Mouse (Mus musculus): ENCODE measurements around the gene Gm9945. TPM values are rescaled to one million over a fixed set of nuclear protein-coding genes. Genes with fewer than 3 reads are reported as not detected.
A peak's percentile ranks its signal among the peaks of the same experiment; 100 is the strongest.

The Gm9945 gene
- polyA plus RNA-seq (2017; shearing (Covaris generic)), result not detected

DNA sequence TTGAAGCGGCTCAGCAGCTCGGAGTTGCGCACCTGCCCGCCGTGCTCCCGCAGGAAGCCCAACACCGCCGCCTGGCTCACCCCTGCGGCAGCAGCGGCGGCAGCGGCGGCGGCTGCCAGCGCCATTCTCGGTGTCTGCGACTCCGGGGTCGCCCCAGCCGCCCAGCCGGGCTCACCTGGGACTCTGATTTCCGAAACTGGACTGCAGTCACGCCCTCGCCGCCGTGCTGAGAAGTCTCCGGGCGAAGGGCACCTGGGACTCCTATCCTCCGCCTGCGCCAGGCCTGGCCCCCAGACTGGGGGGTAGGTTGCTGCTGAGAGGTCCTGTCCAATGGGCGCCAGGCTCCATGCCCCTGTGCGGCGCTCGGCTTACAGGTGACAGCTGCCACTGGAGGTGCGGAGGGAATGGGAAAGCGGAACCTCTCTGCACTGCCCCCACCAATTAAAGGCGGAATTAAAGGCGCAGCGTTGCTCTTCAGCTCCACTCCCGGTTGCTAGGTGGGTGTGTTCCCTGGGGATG is at the start of gene Gm9945, which contains the start of gene Sowaha:
Gene Gm9945, plus strand, starts transcription at position 384 of the 519 bp plus-strand sequence.
Gene Sowaha, minus strand, starts transcription at position 492 of the 519 bp plus-strand sequence.
- no peak for ATAC-seq

DNA sequence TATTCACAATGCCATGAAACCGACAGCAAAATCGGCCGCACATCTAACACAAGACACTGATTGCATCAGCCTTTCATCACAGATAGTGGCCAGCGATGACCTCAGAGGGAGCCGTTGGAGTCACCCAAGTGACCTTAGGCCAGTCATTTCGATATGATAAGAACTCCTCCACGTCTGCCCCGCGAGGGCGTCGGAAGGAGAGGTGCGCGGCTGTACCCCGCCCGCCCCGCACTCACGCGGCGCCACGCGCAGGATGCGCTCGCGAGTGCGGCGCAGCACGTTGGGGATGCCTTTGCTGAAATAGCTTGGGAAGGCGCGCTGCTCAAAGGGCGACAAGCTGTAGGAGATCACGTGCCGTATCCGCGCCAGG is 49.7 kb upstream of the Gm9945 start:
- peak; percentile 38 for ATAC-seq

DNA sequence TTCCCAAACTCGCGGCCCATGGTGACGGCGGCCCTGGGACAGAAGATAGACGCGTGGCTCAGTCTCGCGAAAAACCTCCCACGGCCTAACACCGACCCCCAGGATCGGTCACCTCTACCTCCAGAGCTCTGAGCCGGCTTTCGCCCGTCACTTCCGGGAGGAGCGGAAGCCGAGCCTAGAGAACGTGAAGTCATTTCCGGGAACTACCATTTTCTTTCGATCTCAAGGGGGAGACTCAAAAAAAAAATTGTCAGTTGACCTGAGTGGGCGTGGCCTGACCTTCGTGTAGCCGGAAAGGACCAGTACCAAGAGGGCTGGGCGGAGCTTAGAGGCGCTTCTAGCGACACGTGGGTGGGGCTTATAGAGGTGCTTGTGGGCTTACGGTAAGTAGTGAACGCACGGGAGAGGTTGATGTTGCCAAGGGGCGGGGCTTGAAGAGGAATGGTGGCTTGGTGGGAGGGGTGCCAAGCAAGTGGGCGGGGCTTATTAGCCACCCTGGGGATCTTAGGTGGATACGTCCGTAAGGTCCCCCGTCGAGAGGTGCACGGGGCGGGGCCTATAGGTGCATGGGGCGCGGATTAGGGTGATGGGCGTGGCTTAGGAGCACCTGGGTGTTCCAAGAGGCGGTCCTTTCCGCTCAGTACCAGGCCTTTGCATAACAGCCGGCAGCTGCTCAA is 49.2 kb upstream of the Gm9945 start, which contains the start of the genes Uqcrq and Gdf9:
Gene Uqcrq, minus strand, starts transcription at position 162 of the 677 bp plus-strand sequence.
Gene Gdf9, plus strand, starts transcription at position 354 of the 677 bp plus-strand sequence.
- ATAC-seq, result peak; percentile 90

DNA sequence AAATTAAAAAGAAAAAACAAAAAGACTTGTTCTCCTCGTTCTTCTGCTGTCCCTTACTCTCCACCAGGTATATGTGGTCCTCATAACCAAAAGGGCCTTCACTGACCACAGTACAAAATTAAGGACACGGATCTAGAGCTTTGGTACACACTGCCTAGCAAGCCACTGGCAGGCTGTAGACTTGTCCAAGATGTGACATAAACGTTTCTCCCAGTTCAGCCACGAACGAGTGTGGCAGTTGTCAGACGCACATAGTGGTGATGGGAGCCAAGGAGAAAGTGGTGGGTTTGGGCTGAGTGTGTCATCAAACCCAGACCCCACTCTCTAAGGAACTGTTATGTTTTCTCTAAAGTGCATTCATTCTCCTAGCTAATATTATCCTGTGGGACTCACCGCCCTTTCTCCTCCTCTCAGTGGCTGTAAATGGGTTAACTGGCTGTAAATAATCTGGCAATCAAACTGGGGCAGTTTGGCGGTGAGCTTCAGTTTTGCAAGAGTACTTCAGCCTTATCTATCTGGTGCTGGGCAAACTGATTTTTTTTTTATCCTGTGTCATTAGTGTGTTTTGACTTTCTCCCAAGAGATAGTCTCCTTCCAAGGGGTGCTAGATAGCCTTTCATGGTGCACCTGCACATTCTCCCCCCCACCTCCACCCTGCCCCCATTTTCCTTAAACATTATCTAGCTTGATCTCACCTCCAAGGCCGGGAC is 48.5 kb upstream of the Gm9945 start:
- ATAC-seq, result no peak

DNA sequence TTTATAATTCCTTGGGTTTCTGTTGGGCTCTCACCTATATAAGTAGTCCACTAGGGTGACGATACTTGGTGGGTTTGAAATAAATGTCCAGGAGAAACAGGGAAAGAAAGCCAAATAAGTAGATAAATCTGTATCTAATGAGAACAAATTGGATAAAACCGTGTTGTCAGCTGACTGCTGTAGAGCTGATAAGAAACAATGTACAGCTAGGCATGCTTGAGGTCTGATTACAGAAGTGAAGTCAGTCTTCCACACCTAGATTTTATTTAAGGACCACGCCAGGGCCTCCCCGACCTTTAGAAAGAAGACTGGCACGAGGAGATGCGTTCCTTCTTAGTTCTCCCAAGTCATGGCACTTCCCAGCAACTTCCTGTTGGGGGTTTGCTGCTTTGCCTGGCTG is 46.9 kb upstream of the Gm9945 start:
- ATAC-seq, result no peak

DNA sequence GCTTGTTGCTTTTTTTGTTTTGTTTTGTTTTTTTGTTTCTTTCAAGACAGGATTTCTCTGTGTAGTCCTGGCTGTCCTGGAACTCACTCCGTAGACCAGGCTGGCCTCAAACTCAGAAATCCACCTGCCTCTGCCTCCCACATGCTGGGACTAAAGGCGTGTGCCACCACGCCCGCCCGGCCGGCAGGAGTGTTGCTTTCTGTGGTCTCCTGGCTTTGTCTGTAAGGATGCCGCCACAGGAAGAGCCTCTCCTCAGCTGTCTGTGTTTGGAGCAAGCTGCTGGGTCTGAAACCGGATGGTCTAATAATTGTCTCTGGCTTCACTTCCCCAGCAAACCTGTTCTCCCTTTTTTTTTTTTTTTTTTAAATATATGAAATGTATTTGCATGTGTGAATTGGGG is 44.5 kb upstream of the Gm9945 start:
- no peak for ATAC-seq

DNA sequence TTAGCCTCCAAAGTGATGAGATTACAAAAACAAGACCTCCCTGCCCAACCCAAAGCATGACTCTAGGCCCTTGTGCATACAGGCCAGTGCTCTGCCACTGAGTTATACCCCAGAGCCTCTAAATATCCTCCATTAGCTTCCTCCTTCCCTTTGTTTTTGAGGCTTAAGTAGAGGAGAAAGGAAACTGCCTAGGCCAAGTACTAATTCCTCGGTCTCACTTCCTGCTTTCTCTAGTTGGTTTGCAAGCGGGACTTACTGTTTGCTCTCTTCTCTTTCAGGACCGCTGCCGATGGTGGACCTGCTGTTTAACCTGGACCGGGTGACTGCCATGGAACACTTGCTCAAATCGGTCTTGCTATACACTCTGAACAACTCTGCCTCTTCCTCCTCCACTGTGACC is 43.6 kb upstream of the Gm9945 start:
- ATAC-seq, result no peak

DNA sequence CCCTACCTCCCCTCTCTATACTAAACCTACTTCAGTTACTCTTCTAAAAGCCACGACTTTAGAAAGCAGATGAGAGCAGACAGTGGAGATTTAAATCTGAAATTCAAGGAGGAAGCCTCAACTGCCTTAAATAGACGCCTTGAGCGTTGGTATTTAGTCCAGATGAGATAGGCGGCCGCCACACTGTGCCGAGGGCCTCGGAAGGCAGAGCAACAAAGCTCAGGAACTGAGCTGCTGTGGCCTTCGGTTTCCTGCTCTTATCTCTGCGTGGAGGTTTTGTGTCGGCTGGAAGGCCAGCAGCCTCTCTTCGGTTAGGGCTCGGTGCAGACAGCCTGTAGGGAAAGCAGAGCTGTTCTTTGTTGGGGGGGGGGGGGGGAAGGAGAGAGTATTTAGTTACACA is 38.0 kb upstream of the Gm9945 start:
- ATAC-seq, result peak; percentile 47

DNA sequence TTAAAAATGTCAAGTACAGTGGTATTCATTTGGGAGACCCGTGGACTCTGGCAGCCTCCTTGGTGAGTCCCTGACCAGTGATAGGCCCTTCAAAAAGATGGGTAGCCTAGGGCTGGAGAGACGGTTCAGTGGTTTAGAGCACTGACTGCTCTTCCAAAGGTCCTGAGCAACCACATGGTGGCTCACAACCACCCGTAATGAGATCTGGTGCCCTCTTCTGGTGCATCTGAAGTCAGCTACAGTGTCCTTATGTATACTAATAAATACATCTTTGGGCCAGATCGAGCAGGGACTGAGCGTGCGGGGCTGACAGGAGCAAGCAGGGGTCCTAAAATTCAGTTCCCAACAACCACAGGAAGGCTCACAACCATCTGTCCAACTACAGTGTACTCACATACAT is 36.1 kb upstream of the Gm9945 start:
- ATAC-seq, result peak; percentile 39

DNA sequence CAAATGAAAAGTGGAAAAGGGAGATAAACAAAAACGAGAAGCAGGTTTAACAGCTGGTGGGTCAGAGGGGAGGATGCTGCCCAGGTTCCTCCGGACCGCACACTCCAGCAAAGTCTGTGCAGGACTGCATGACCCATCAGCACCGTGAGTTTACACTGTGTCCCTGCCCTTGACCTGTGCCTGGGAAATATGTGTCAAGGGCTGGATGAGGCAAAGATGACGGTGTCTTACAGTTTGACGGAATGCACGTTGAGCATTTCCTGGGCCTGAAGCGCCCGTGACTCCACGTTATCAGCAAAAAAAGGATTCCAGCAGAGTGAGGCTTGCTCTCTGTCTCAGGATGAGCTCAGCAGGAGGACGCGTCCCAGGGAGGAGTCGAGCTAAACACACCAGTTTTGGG is 34.4 kb upstream of the Gm9945 start:
- ATAC-seq, result no peak

DNA sequence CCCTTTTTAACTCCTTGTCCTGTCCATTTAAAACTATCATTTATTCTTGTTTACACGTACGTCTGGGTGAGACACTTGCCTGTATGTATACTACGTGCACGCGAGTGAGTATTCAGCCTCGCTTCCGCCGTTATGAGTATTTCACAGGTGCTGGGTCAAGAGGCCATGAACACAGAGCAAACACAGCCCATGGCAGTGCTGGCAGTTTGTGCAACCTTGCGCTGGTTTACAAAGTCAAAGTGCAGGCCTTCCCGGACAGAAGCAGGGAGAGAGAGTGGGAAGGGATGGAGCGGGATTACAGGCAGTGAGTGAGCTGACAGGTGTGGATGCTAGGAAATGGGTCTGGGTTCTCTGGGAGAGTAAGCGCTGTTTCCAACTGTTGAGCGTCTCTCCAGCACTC is 33.8 kb upstream of the Gm9945 start:
- ATAC-seq, result no peak

DNA sequence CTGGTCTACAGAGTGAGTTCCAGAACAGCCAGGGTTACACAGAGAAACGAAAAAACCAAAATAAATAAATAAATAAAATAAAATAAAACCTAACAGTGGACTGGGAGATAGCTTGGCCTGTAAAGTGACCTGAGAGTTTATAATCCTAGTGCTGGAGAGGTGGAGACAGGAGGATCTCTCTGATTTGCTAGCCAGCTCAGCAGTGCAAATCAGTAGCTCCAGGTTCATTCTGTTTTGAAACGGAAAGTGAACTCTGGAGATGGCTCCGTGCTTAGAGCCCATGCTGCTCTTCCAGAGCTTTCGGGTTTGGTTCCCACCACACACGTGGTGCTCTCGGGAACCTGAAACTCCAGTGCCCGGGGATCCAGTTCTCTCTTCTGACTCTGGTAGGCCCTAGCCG is 32.0 kb upstream of the Gm9945 start:
- ATAC-seq, result no peak

DNA sequence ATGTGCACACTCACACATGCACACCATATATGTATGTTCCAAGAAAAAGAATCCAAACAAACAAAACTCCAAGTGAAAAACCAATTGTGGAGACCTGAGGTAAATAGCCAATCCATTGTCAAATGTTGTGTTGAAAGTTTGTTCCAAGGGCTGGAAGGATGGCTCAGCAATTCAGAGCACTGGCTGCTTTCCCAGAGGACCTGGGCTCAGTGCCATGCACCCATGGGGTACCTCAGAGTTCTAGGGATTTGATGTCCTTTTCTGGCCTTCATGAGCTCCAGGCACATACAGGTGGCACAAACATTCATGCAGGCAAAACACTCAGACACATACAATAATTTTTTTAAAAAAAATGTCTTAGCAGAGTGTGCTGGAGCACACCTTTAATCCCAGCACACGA is 31.4 kb upstream of the Gm9945 start:
- ATAC-seq, result no peak

DNA sequence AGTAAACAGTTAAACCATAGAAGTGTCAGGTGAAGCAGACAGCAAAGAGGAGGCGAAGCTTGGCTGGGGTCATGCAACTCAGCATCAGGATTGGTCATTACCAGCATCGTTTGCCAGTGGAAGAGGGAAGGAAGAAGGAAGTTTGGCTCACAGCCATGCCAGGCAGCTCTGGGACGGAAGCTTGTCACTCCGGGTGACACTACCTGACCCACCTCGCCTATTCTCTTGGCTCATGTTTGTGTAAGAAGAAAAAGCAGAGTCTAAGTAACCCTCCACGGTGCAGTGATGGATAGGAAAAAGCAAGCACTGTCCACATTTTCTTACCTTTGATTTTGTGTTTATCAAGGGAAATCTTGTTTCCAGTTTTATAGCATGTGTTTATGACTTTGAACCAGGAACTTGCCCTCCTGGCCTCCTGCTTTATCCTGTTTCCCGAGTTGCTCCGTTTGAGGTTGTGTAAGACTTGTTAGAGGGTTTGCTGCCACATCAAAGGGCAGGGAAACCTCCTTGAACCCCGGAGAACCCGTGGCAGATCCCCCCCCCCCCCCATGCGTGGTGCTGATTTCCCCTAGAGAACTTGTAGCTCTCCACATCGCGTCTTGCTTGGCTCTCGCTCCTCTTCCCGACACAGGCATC is 29.8 kb upstream of the Gm9945 start:
- no peak for ATAC-seq

DNA sequence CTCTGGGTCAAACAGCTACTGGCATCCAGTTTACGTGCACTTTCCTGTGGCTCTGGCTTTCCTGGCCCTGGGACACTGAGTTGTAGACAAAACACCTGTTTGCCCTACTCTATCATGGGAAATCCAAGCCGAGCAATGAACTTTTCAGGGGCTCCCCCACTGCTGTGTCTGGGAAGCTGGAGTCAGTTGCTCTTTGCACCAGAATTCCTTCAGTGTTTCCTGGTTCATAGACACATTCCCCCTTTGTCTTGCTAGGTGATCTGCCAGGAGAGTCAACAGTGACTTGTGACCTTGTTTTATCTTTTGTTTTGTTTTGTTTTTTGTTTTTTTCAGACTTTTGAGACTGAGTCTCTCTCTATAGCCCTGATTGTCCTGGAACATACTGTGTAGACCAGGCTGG is 28.6 kb upstream of the Gm9945 start:
- ATAC-seq, result no peak

DNA sequence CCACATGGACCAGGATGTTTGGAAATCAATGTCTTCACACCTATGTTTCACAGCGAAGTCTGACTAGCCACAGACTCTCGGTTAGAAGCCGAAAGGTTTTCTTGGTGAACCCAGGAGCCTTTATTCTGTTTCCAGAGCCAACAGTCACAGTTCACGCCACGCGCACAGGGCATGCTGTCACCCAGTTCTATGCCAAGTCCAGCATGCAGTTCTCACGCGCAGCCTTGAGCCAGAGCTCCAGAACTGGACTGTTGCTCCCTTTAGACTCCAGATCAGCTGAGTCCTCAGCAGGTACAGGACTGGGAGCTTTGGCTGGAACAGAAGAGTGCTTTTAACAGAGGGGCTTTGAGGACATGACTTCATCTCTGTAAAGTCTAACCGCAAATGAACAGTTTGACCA is 27.6 kb upstream of the Gm9945 start:
- ATAC-seq, result no peak

DNA sequence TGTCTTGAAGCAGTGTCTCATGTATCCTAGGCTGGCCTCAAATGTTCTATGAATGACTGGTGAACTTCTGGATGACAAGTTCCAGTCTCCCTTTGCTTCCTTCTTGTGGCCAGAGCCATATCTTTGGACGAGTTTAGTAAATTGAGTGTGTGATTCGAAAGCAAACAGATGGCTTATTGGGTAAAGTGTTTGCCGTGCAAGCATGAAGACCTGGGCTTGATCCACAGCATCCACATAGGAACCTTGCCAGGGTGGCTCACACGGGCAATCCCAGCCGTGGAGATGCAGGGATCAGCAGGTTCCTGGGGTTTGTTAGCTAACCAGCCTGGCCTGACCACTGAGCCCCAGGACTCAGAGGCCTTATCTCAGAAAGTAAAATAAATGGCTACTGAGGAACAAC is 26.9 kb upstream of the Gm9945 start:
- no peak for ATAC-seq

DNA sequence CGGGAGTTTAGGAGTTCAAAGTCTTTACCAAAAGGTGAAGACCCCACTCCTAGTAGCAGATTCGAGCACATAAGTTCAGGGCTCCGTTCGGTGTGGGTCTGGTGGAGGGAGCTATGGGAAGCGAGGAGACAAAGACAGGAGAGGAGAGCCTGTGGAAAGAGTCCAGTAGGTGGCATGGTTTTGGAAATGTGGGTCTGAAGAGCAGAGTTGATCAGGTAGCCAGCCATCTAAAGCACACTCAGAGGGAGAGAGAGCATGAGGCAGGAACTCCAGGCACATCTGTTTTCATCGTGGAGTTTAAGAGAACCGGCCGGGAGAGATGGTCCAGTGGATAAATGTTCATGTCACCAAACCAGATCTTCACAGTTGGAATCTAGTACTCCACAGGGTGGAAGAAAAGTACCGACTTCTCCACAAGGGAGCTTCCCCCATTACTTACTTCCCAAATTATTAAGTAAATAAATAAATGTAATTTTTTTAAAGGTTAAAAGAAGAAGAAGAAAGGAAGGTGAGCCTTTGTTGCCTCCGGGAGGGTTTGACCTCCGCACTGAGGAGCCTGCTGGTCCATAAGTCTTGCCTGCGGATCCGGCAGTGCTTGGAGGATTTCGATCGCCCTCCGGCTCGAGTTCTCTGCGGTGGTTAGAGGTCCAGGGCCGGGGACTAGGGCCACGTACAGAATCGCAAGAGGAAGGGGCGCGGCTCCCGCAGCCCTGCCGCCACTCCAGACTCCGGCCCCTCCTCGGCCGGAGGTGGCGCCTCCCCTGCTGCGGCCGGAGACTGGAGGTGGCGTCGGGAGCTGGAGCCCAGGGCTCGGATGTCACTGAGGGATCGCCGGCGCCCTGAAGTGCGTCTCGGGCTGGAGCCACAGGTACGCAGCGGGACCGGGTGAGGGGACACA is 23.2 kb upstream of the Gm9945 start, which contains the start of the genes Gm10447 and Shroom1:
Gene Gm10447, minus strand, starts transcription at position 637 of the 898 bp plus-strand sequence.
Gene Shroom1, plus strand, starts transcription at position 732 of the 898 bp plus-strand sequence.
- no peak for ATAC-seq

DNA sequence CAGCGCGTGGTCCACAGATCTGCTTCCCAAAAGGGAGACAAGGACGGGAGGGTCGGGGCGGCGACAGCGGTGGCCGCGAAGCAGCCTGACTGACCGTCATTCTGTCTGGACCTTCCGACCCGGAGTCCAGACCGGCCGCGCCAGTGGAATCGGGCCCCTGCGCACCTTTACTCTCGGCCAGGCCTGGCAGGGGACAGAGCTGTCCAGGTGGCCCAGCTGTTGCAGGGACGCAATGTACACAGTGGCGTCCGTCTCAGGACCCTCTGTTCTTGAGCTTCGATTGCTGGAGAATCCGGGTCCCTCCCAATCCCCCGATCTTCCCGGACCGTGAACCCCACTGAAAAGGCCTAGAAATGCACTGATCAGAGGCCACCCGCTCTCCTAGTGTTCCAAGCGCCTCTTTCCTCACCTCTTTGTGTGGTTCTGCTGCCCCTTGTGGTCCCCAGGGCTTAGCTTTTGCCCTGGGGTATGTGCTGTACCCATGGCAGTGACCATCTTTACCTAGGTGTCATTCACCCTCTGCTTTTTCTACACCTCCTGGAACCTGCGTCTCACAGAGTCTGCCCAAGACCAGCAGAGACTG is 22.5 kb upstream of the Gm9945 start:
- no peak for ATAC-seq

DNA sequence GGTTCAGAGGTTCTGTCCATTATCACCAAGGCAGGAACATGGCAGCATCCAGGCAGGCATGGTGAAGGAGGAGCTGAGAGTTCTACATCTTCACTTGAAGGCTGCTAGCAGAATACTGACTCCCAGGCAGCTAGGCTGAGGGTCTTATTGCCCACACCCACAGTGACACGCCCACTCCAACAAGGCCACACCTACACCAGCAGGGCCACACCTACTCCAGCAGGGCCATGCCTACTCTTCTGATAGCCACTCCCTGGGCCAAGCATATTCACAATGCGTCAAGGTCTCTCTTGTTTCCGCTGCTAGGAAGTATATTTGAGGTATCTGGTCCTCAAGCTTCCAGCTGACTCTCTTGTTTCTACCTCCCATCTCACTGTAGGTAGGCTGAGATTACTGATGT is 21.0 kb upstream of the Gm9945 start:
- ATAC-seq, result no peak

DNA sequence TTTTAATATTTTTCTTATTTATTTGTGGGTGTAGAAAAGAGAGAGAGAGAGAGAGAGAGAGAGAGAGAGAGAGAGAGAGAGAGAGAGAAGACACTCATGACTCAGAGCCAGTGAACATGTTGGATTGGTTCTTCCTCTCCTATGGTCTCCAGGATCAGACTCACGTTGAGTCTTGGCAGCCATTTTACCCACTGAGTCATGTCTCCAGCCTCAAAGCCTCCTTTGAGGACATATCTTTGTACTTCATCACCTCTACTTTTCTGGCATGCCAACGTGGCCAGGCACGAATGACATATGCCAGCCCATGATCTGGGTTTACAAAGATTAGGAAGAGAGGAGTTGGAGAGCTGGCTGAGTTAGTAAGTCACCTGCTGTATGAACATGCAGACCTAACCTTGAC is 19.8 kb upstream of the Gm9945 start:
- ATAC-seq, result no peak

DNA sequence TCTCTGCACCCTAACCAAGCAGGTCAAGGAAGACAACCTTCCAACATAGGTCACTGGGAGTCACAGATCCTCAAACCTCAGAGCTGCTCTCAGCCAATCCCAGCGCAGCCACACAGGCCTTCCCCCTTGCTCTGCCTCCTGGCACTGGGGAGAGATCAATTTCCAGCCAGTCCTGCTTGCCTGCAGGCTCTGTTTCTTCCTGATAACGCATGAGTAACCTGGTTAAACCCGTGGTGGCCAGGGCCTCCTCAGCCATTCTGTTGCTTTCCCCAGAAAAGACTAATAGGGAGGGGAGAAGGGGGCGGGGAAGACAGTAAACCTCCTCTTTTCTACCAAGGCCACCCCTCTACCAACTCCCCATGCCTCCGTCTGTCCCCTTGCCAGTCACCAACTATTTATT is 18.2 kb upstream of the Gm9945 start:
- no peak for ATAC-seq

Measured in CD4-positive, CD25-positive, alpha-beta regulatory T cell, adult 4 months (primary cell).